Mouse (Mus musculus) ES-E14 (cell line): ENCODE measurements around the gene Slc41a2. TPM values are rescaled to one million over a fixed set of nuclear protein-coding genes. Genes with fewer than 3 reads are reported as not detected.

Source experiments
- DNase-seq: peaks from one replicate; pipeline ENCODE4 v3.0.0-alpha.2; 2013; ENCODE audit warnings: low read depth, low spot score
- H3K27ac ChIP-seq: 2 replicates; pipeline ENCODE4 v1.5.1; 2012; ENCODE audit warnings: low read depth, mild to moderate bottlenecking, low read length, moderate library complexity, mixed read lengths; ENCODE audit not compliant: poor library complexity, insufficient read depth, severe bottlenecking
- H3K36me3 ChIP-seq: 2 replicates; pipeline ENCODE4 v1.6.1; 2012; ENCODE audit warnings: mild to moderate bottlenecking, low read length, moderate library complexity, mixed read lengths; ENCODE audit not compliant: control insufficient read depth, poor library complexity, insufficient read depth, severe bottlenecking
- H3K4me1 ChIP-seq, 2 experiments: fragments of 150-350 bp in 1 of 2; sonication (generic) in 1 of 2; 2 replicates each; pipeline ENCODE4 v1.6.1; 2012; ENCODE audit warnings: low read length in 2 of 2, mild to moderate bottlenecking in 1 of 2, mixed read lengths in 1 of 2; ENCODE audit not compliant: control insufficient read depth in 2 of 2, insufficient read depth in 2 of 2, poor library complexity in 1 of 2
- H3K4me3 ChIP-seq, 2 experiments: fragments of 150-350 bp in 1 of 2; sonication (generic) in 1 of 2; 2 replicates each; pipeline ENCODE4 v1.5.1; 2012; ENCODE audit warnings: low read length in 2 of 2, low read depth in 1 of 2, mild to moderate bottlenecking in 1 of 2, mixed read lengths in 1 of 2; ENCODE audit not compliant: insufficient read depth in 1 of 2, poor library complexity in 1 of 2, severe bottlenecking in 1 of 2
- H3K9ac ChIP-seq: 2 replicates; pipeline ENCODE4 v1.6.1; 2012; ENCODE audit warnings: low read depth, mild to moderate bottlenecking, low read length, mixed read lengths; ENCODE audit not compliant: poor library complexity, insufficient read depth, severe bottlenecking
- H3K9me3 ChIP-seq: fragments of 150-350 bp; sonication (generic); 2 replicates; pipeline ENCODE4 v1.6.1; 2012; ENCODE audit warnings: low read depth, mild to moderate bottlenecking, low read length; ENCODE audit not compliant: control insufficient read depth, insufficient read depth
- CHD2 ChIP-seq: IDR thresholded peaks from 2 replicates; pipeline ENCODE4 v1.6.1; 2014; ENCODE audit warnings: mild to moderate bottlenecking, low read depth, low read length, inconsistent platforms
- HCFC1 ChIP-seq: IDR thresholded peaks from 2 replicates; pipeline ENCODE4 v1.6.1; 2012; ENCODE audit warnings: low read length, inconsistent platforms, borderline replicate concordance; ENCODE audit not compliant: insufficient read depth
- MAFK ChIP-seq: IDR thresholded peaks from 2 replicates; pipeline ENCODE4 v1.6.1; 2014; ENCODE audit warnings: mild to moderate bottlenecking, low read depth, low read length, inconsistent platforms; ENCODE audit not compliant: insufficient read depth
- ZC3H11A ChIP-seq: IDR thresholded peaks from 2 replicates; pipeline ENCODE4 v1.6.1; 2012; ENCODE audit warnings: low read depth, mild to moderate bottlenecking, inconsistent platforms, low read length, borderline replicate concordance
- ZNF384 ChIP-seq: IDR thresholded peaks from 2 replicates; pipeline ENCODE4 v1.6.1; 2012; ENCODE audit warnings: low read depth, low read length, inconsistent platforms
- in situ Hi-C, 2 experiments: fragments of 600-800 bp; cut with MboI; formaldehyde crosslinking; loops; one replicate each; pipeline ENCODE4 v1.15.1; 2025; ENCODE audit warnings: low sequenced_read_pairs in 2 of 2, inconsistent platforms in 1 of 2; ENCODE audit not compliant: unreplicated experiment in 2 of 2
- total RNA-seq: library from RNA; depleted of rRNA; stranded (reverse); fragments of 300-350 nt; gene quantifications from 2 replicates; pipeline ENCODE4 v1.2.3, GENCODE M21; 2012

The Slc41a2 gene
- total RNA-seq, 1 experiment: 1.1 TPM

- peaks cover 3 to 7% of the 10 kb centered on the region in 2 experiments; a peak in 2 of 4 replicates for H3K4me1 ChIP-seq
- DNase-seq: no peak
- no peak overlapping the region for H3K4me3 ChIP-seq
- peaks cover 50% of the 10 kb centered on the region for H3K36me3 ChIP-seq
- no peak overlapping the region for H3K9ac ChIP-seq
- in situ Hi-C loops: no loop called here
- no peak for TF ChIP-seq MAFK
- no peak for TF ChIP-seq HCFC1
- no peak for TF ChIP-seq CHD2
- TF ChIP-seq ZNF384: no peak
- no peak for TF ChIP-seq ZC3H11A
- H3K9me3 ChIP-seq: no peaks in the 10 kb centered on the region; the same call in 1 of the 2 replicates
- H3K27ac ChIP-seq: no peak overlapping the region
Measured at GRCm38 (mm10) chr10:83363451-83363850, 25.8 kb upstream of the Slc41a2 start.

DNA sequence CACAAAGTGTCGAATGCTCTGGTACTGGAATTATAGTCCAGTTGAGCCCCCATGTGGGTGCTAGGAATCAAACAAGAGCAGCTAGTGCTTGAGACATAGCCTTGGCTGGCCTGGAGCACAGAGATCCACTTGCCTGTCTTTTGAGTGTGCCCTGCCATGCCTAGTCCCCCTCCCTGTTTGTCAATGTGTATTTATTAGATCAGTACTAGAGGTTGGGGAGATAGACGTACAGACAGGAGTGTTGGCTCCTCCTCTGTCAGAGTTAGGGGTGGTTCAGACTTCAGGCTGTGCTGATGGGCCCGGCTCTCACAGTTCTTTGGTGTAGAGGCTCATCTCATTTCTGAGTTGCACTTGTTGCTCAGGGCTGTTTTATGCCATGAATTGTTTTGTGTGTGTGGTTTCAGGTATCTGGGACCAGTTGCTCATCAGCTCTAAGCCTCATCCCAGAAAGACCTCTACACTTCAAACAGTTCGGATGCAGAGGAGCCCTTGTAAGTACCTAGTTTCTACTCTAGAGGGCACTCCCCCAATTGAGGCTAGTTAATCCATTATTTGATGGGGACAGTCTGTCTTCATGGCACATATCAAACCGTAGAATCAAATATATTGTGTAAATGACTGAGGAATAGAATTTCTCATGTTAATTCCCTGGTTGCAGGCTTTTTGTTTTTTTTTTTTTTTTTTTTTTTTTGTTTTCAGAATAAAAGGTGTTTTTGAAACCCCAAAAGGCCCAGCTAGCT, 24.1 kb upstream of the Slc41a2 start:
- Histone ChIP-seq H3K4me3 (peak overlapping the region; percentile 82 to 99), H3K27ac (no peak overlapping the region), H3K9ac (peak overlapping the region; percentile 10; the same call in 1 of the 2 replicates), H3K36me3 (peaks cover 39% of the 10 kb centered on the region), H3K4me1 (peaks cover 3 to 7% of the 10 kb centered on the region in 2 experiments; a peak in 2 of 4 replicates), H3K9me3 (no peaks in the 10 kb centered on the region)
- in situ Hi-C loops: no loop called here
- TF ChIP-seq CHD2 (no peak), ZC3H11A (no peak), HCFC1 (no peak), ZNF384 (peak; percentile 72; the same call in 1 of the 2 replicates), MAFK (no peak)
- no peak for DNase-seq

DNA sequence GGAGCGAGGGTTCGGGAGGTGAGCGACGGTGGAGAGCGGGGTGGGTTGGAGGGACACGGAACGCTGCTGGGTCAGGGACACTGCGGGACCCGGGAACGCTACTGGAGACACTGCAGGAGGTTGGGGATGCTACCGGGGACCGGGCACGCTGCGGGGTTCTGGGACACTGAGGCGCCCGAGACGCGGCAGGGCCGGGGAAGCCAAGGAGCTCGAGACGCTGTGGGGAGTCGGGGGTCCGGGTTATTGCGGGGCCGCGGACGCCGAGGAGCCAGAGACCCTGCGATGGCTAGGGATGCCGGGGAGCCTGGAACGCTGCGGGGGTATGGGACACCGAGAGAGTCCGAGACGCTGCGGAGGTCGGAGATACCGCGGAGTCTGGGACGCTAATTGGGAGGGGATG, 22.7 kb upstream of the Slc41a2 start:
- Histone ChIP-seq H3K9me3 (no peaks in the 10 kb centered on the region), H3K4me3 (peak overlapping the region; percentile 82 to 99), H3K27ac (peak overlapping the region; percentile 48; the same call in 1 of the 2 replicates), H3K4me1 (peaks cover 3 to 7% of the 10 kb centered on the region in 2 experiments; a peak in 2 of 4 replicates), H3K36me3 (peaks cover 25% of the 10 kb centered on the region), H3K9ac (peak overlapping the region; percentile 91)
- no peak for TF ChIP-seq ZC3H11A
- TF ChIP-seq MAFK: no peak
- TF ChIP-seq CHD2: no peak
- TF ChIP-seq ZNF384: no peak
- no peak for TF ChIP-seq HCFC1
- in situ Hi-C loops: no loop called here
- no peak for DNase-seq

DNA sequence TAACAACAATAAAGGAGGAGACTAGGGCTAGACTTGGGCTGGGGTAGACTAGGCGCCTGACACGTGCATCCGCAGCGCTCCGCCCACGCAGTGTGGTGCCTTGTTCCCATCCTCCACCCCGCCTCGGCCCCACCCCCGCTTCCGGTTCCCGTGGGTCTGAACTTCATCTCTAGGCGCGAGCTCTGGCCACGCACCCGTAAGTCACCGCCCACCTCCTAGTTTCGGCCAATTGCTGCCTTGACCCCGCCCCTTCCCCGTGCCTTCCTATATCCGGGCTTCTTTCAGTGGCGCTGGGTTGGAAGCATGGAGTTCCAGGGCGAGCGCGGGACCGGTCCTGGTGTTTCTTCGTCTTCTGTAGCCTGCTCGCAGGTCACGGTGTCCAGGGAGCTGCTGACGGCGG, 22.3 kb upstream of the Slc41a2 start, which contains the start of gene D10Wsu102e:
Gene D10Wsu102e, plus strand, starts transcription at position 266 of the 400 bp plus-strand sequence.
- in situ Hi-C loops: no loop called here
- peak; percentile 98 for DNase-seq
- peak within 1 kb of the TSS; percentile 91 for H3K9ac ChIP-seq
- peak within 1 kb of the TSS; percentile 48; the same call in 1 of the 2 replicates for H3K27ac ChIP-seq
- TF ChIP-seq CHD2: no peak
- no peak for TF ChIP-seq ZNF384
- TF ChIP-seq MAFK: no peak
- no peak for TF ChIP-seq ZC3H11A
- no peak for TF ChIP-seq HCFC1
- peaks cover 23% of the 10 kb centered on the region for H3K36me3 ChIP-seq
- no peaks in the 10 kb centered on the region for H3K9me3 ChIP-seq
- H3K4me1 ChIP-seq: peaks cover 3 to 7% of the 10 kb centered on the region in 2 experiments; a peak in 2 of 4 replicates
- peak within 1 kb of the TSS; percentile 82 to 99 for H3K4me3 ChIP-seq
